Mouse (Mus musculus): ENCODE measurements around the gene Dpep1.

- TF ChIP-seq CTCF (IDR thresholded peaks at IDR 0.05) (peak; percentile 77), EP300 (IDR thresholded peaks at IDR 0.05) (no peak)
Observed at GRCm38 (mm10) chr8:123190678-123191077, 4.6 kb downstream of the Dpep1 start.

Data from lung, postnatal 0 days (tissue).